Mouse (Mus musculus) liver, embryonic 13.5 days (tissue): ENCODE results near the gene Slc37a3. TPM values are rescaled to one million over a fixed set of nuclear protein-coding genes. Genes with fewer than 3 reads are reported as not detected.

Experiments used
- ATAC-seq: fragments of 200-750 bp; cut with Nextera tagmentation; 2 replicates; pipeline ENCODE4 v1.8.0; 2017; ENCODE audit warnings: low read depth, mild to moderate bottlenecking, moderate number of reproducible peaks, moderate library complexity
- DNase-seq: peaks from one replicate; pipeline ENCODE4 v3.0.0; 2022
- H3K27ac ChIP-seq: fragments of 300-500 bp; sonication (generic); 2 replicates; pipeline ENCODE4 v1.5.1; 2015; ENCODE audit warnings: moderate library complexity, mild to moderate bottlenecking, inconsistent platforms
- H3K27me3 ChIP-seq: fragments of 300-500 bp; sonication (generic); 2 replicates; pipeline ENCODE4 v1.6.1; 2015; ENCODE audit warnings: mild to moderate bottlenecking, inconsistent platforms
- H3K36me3 ChIP-seq: fragments of 300-500 bp; sonication (generic); 2 replicates; pipeline ENCODE4 v1.6.1; 2015; ENCODE audit warnings: mild to moderate bottlenecking, inconsistent platforms
- H3K4me1 ChIP-seq: fragments of 300-500 bp; sonication (generic); replicated peaks from 2 replicates; pipeline ENCODE4 v1.6.1; 2015; ENCODE audit warnings: inconsistent platforms
- H3K4me2 ChIP-seq: fragments of 300-500 bp; sonication (generic); 2 replicates; pipeline ENCODE4 v1.6.1; 2015; ENCODE audit warnings: inconsistent platforms, mild to moderate bottlenecking, moderate library complexity
- H3K4me3 ChIP-seq: fragments of 300-500 bp; sonication (generic); replicated peaks from 2 replicates; pipeline ENCODE4 v1.5.1; 2015; ENCODE audit warnings: mild to moderate bottlenecking, inconsistent platforms
- H3K9ac ChIP-seq: fragments of 300-500 bp; sonication (generic); 2 replicates; pipeline ENCODE4 v1.6.1; 2015; ENCODE audit warnings: mild to moderate bottlenecking, inconsistent platforms
- H3K9me3 ChIP-seq: fragments of 300-500 bp; sonication (generic); replicated peaks from 2 replicates; pipeline ENCODE4 v1.6.1; 2016; ENCODE audit warnings: inconsistent platforms
- WGBS: fragments of 180-500 bp; shearing (Covaris S2); methylation state at CpG from one replicate; pipeline ENCODE4 v1.1.7; 2015; ENCODE audit not compliant: insufficient replicate concordance; 5-methylcytosine and 5-hydroxymethylcytosine counted together
- polyA plus RNA-seq: library from polyadenylated mRNA; unstranded; fragments of >200 nt; fragmentation: Nextera tagmentation; extraction: Ambion mirVana; gene quantifications from 2 replicates; pipeline ENCODE4 v1.2.1, GENCODE M21; 2015

The Slc37a3 gene
- polyA plus RNA-seq, 1 experiment from 2014 or later, result 6.8 TPM

GRCm38 (mm10) chr6:39345430-39345829, 32.0 kb downstream of the Slc37a3 start:
- WGBS, result 60% methylated on average over 7 of the region's 7 CpGs
- Histone ChIP-seq H3K27ac (no peak overlapping the region), H3K4me3 (no peak overlapping the region), H3K9ac (no peak overlapping the region), H3K4me1 (no peaks in the 10 kb centered on the region), H3K9me3 (no peaks in the 10 kb centered on the region), H3K36me3 (peaks cover 8% of the 10 kb centered on the region; the same call in 1 of the 2 replicates), H3K4me2 (no peak overlapping the region), H3K27me3 (no peaks in the 10 kb centered on the region)
- DNase-seq (no peak), ATAC-seq (no peak)

GRCm38 (mm10) chr6:39344020-39344419, 33.5 kb downstream of the Slc37a3 start:
- H3K9ac ChIP-seq, result no peak overlapping the region
- H3K4me1 ChIP-seq, result no peaks in the 10 kb centered on the region
- no peaks in the 10 kb centered on the region for H3K27me3 ChIP-seq
- DNase-seq (peak; percentile 55), ATAC-seq (0 out of 2 replicates have a peak, but pooled peaks have one; percentile 50)
- H3K4me3 ChIP-seq, result no peak overlapping the region
- no peak overlapping the region for H3K27ac ChIP-seq
- H3K36me3 ChIP-seq, result peaks cover 8% of the 10 kb centered on the region; the same call in 1 of the 2 replicates
- H3K9me3 ChIP-seq, result no peaks in the 10 kb centered on the region
- 24% methylated on average over 12 of the region's 12 CpGs for WGBS
- no peak overlapping the region for H3K4me2 ChIP-seq

- Histone ChIP-seq H3K4me1 (no peaks in the 10 kb centered on the region), H3K9ac (no peak overlapping the region), H3K36me3 (peaks cover 8% of the 10 kb centered on the region; the same call in 1 of the 2 replicates), H3K4me3 (no peak overlapping the region), H3K27ac (no peak overlapping the region), H3K9me3 (no peaks in the 10 kb centered on the region), H3K27me3 (no peaks in the 10 kb centered on the region), H3K4me2 (no peak overlapping the region)
- DNase-seq, result no peak
- WGBS, result 57% methylated on average over 2 of the region's 2 CpGs
- no peak for ATAC-seq
These were observed 35.7 kb downstream of the Slc37a3 start for GRCm38 (mm10) chr6:39341798-39342197.

GRCm38 (mm10) chr6:39338359-39338758, 39.1 kb downstream of the Slc37a3 start:
- H3K36me3 ChIP-seq, result 0 out of 2 replicates have a peak, but pooled peaks cover 3% of the 10 kb centered on the region
- no peaks in the 10 kb centered on the region for H3K27me3 ChIP-seq
- H3K4me3 ChIP-seq, result no peak overlapping the region
- no peak overlapping the region for H3K4me2 ChIP-seq
- H3K9ac ChIP-seq, result no peak overlapping the region
- no peaks in the 10 kb centered on the region for H3K9me3 ChIP-seq
- no peak overlapping the region for H3K27ac ChIP-seq
- no peaks in the 10 kb centered on the region for H3K4me1 ChIP-seq
- DNase-seq (no peak), ATAC-seq (no peak)
- WGBS, result 76% methylated on average over 8 of the region's 8 CpGs

GRCm38 (mm10) chr6:39334873-39335272, 42.6 kb downstream of the Slc37a3 start:
- no peak overlapping the region for H3K27ac ChIP-seq
- 0 out of 2 replicates have a peak, but pooled peaks cover 3% of the 10 kb centered on the region for H3K36me3 ChIP-seq
- H3K4me1 ChIP-seq, result no peaks in the 10 kb centered on the region
- H3K27me3 ChIP-seq, result no peaks in the 10 kb centered on the region
- H3K4me3 ChIP-seq, result no peak overlapping the region
- ATAC-seq (no peak), DNase-seq (no peak)
- 68% methylated on average over 3 of the region's 3 CpGs for WGBS
- H3K4me2 ChIP-seq, result no peak overlapping the region
- no peak overlapping the region for H3K9ac ChIP-seq
- H3K9me3 ChIP-seq, result no peaks in the 10 kb centered on the region

GRCm38 (mm10) chr6:39334224-39334623, 43.3 kb downstream of the Slc37a3 start:
- no peaks in the 10 kb centered on the region for H3K9me3 ChIP-seq
- no peak overlapping the region for H3K4me2 ChIP-seq
- ATAC-seq (no peak), DNase-seq (no peak)
- 0 out of 2 replicates have a peak, but pooled peaks cover 3% of the 10 kb centered on the region for H3K36me3 ChIP-seq
- WGBS, result 37% methylated on average over 7 of the region's 7 CpGs
- no peak overlapping the region for H3K27ac ChIP-seq
- H3K4me1 ChIP-seq, result no peaks in the 10 kb centered on the region
- H3K4me3 ChIP-seq, result no peak overlapping the region
- no peak overlapping the region for H3K9ac ChIP-seq
- no peaks in the 10 kb centered on the region for H3K27me3 ChIP-seq

GRCm38 (mm10) chr6:39331998-39332700, 45.3 kb downstream of the Slc37a3 start:
- H3K36me3 ChIP-seq, result 0 out of 2 replicates have a peak, but pooled peaks cover 3% of the 10 kb centered on the region
- WGBS, result 72% methylated on average over 7 of the region's 7 CpGs
- DNase-seq, result no peak
- no peak overlapping the region for H3K4me3 ChIP-seq
- no peak for ATAC-seq
- no peak overlapping the region for H3K27ac ChIP-seq
- H3K9ac ChIP-seq, result no peak overlapping the region
- no peaks in the 10 kb centered on the region for H3K9me3 ChIP-seq
- no peaks in the 10 kb centered on the region for H3K27me3 ChIP-seq
- no peaks in the 10 kb centered on the region for H3K4me1 ChIP-seq
- no peak overlapping the region for H3K4me2 ChIP-seq

- no peak overlapping the region for H3K4me2 ChIP-seq
- no peak overlapping the region for H3K27ac ChIP-seq
- H3K4me3 ChIP-seq, result no peak overlapping the region
- H3K36me3 ChIP-seq, result 0 out of 2 replicates have a peak, but pooled peaks cover 3% of the 10 kb centered on the region
- no peak overlapping the region for H3K9ac ChIP-seq
- H3K4me1 ChIP-seq, result no peaks in the 10 kb centered on the region
- H3K9me3 ChIP-seq, result no peaks in the 10 kb centered on the region
- H3K27me3 ChIP-seq, result no peaks in the 10 kb centered on the region
- no peak for ATAC-seq
- 70% methylated on average over 7 of the region's 7 CpGs for WGBS
- no peak for DNase-seq
These were observed 46.5 kb downstream of the Slc37a3 start for GRCm38 (mm10) chr6:39330981-39331380.

- H3K9ac ChIP-seq, result no peak overlapping the region
- no peaks in the 10 kb centered on the region for H3K27me3 ChIP-seq
- H3K4me1 ChIP-seq, result no peaks in the 10 kb centered on the region
- WGBS, result 72% methylated on average over 5 of the region's 5 CpGs
- H3K36me3 ChIP-seq, result no peaks in the 10 kb centered on the region
- H3K4me2 ChIP-seq, result no peak overlapping the region
- H3K27ac ChIP-seq, result no peak overlapping the region
- no peak for ATAC-seq
- no peak overlapping the region for H3K4me3 ChIP-seq
- H3K9me3 ChIP-seq, result no peaks in the 10 kb centered on the region
- no peak for DNase-seq
These were observed 57.2 kb downstream of the Slc37a3 start for GRCm38 (mm10) chr6:39320286-39320685.

GRCm38 (mm10) chr6:39319061-39319761, 58.3 kb downstream of the Slc37a3 start:
- Histone ChIP-seq H3K27ac (no peak overlapping the region), H3K9ac (no peak overlapping the region), H3K4me3 (no peak overlapping the region), H3K4me1 (no peaks in the 10 kb centered on the region), H3K27me3 (no peaks in the 10 kb centered on the region), H3K4me2 (no peak overlapping the region), H3K36me3 (no peaks in the 10 kb centered on the region), H3K9me3 (no peaks in the 10 kb centered on the region)
- DNase-seq (no peak), ATAC-seq (no peak)
- 68% methylated on average over 15 of the region's 19 CpGs for WGBS

- Histone ChIP-seq H3K36me3 (no peaks in the 10 kb centered on the region), H3K27me3 (no peaks in the 10 kb centered on the region), H3K9me3 (no peaks in the 10 kb centered on the region), H3K9ac (no peak overlapping the region), H3K4me2 (no peak overlapping the region), H3K27ac (no peak overlapping the region), H3K4me3 (no peak overlapping the region), H3K4me1 (no peaks in the 10 kb centered on the region)
- no peak for DNase-seq
- 80% methylated on average over 2 of the region's 2 CpGs for WGBS
- no peak for ATAC-seq
These were observed 58.9 kb downstream of the Slc37a3 start for GRCm38 (mm10) chr6:39318631-39319010.
